Mouse (Mus musculus) liver (tissue): ENCODE results near the gene Brsk2.
"Not testable (repeated sequence)": the region's sequence is repeated elsewhere in the genome, so short reads cannot be mapped to it uniquely, and the experiment has no call there.

Source experiments
- DNase-seq: peaks from one replicate; pipeline ENCODE4 v3.0.0-alpha.2; 2020; ENCODE audit warnings: mixed read lengths

Brsk2 gene

DNA sequence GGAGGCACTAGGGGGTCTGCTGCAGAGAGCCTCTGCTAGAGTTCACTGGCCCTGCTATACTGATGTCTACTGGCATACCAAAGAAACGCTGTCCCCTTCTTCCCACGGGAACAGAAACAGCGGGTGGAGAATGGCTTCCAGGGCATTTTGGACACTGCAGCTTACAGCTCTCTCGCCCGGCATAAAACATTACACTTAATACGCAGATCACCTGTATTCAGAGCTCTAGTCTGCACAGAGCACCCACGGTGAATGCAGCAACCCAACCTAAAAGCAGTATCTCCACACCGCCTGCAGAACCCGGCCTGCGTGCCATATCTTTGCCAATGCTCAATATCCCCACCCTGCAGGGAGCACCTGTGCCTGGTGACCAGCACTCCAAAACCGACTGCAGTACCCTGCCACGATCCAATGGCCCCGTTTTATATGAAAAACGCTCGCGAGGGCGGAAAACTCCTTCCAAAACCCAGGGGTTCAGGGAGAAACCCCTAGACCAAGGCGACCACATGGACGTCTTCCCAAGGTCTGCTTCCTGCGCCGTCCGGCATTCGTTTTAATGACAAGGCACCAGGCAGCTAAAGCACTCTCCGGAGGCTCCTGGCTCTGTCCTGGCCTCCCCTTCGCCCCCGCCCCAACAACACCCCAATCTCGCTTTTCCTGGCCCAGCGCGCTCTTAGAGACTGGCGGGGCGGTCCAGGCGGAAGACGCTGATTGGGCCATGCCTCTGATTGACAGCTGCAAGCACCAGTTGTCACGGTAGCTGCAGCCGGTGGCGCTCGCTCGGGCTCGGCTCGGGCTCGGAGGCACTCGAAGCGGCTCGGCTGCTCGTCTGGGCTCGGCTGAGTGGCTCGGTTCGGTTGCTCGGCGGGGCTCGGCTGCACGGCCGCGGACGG is at the start of gene Brsk2:
Gene Brsk2 (plus strand): TSS at position 846 of the 893 bp plus-strand sequence.
- DNase-seq: peak; percentile 83

GRCm38 (mm10) chr7:141901825-141902224 is 47.7 kb upstream of the Brsk2 start:
- peak; percentile 38 for DNase-seq

DNA sequence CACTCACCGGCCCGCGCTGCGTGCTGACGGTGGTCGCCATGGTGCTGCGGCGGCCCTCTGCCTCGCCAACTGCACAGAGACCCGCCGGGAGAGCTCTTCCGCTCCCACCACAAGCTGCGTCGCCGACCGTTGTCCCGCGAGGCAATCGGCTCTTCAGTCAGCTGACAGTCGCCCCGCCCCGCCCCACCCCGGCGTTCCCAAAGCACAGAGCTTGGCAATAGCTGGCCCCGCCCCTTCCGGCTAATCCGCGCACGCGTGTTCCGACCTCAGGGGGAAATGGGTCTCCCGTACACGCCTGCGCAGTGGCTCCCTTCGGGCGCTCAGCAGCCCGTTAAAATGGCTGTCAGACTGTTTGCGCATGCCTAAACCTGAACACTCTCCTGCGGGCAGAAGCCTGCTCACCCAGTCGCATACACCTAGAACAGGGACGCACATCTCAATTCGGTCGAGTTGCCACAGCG is 47.3 kb upstream of the Brsk2 start:
- DNase-seq: peak; percentile 100

GRCm38 (mm10) chr7:141902791-141903190 is 46.8 kb upstream of the Brsk2 start:
- DNase-seq: no peak

GRCm38 (mm10) chr7:141908591-141908990 is 41.0 kb upstream of the Brsk2 start:
- DNase-seq: no peak

DNA sequence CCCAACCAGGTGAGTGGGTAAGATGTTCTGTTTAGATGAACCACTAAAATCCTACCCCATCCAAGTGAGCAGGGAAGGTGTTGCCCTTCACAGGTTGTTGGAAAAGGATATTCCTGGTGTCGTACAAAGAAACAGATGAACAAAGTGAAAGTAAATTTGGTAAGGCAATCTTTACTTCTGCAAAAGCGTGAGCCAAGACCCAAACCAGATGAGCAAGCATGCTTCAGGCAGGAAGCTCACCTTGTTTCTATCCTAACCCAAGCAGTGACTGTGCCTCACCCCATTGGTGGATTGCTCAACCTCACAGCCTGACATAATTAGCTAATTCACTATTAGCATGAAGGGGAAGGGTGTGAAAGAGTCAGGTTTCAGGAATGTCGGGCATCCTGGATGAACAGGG is 38.2 kb upstream of the Brsk2 start:
- DNase-seq: no peak

DNA sequence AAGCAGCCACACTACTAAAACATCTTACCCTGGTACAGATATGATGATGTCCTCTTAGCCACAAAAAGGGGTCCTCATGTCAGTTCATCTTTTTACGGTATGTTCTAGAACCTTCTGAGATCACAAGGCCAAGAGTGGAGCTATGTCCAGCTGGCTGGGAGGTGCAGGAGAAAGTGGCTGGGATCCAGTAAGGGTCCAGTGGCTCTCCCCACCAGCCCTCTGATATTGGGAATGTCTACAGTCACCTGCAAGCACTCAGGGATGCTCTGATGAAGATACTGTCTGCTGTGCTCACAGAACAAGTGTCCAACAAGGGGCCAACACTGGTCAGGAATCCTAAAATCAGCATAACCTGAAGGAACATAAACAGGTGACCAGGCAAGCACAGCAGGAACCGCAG is 31.1 kb upstream of the Brsk2 start, which contains the start of gene Tollip:
Gene Tollip (minus strand): TSS at position 101 of the 400 bp plus-strand sequence.
- no peak for DNase-seq

DNA sequence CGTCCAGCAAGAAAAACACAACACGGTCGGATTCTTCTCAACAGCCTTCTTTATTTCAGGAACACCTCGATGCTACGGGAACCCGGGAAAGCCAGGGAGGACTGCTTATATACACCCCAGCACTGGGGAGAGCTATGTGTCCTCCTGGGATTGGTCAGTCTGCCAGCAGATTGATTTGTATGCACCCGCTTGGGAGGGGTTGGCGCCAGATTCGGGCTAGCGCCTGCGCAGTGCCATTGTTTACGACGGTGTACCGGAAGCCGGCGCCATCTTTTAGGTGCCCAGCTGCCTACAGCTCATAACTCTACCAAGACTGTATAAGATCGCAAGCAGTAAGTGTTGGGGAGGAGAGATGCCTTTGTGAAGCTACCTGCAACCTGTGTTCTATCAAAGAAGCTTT is 25.4 kb upstream of the Brsk2 start:
- DNase-seq: not testable (repeated sequence)

DNA sequence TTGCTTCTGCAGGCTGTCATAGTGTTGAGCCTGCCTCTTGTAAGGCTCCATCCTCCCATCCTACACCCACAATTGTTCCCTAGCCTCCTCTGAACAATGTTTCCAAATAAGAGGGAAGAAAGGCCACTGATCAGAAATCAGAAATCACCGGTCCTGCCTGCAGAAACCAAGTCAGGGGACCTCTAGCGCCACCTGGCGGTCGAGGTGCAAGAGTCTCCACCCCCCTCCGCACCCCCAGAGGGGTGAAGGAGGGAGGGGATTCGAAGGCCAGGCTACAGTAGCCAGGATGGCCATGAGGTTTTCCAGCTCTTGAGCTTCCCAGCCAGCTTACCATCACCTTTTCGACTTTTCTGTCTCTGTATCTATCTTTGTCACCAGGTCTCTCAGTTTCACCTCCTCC is 24.6 kb upstream of the Brsk2 start:
- DNase-seq: peak; percentile 77

GRCm38 (mm10) chr7:141928642-141929041 is 20.9 kb upstream of the Brsk2 start:
- no peak for DNase-seq

- DNase-seq: no peak
Observed at GRCm38 (mm10) chr7:141934128-141934898, 15.2 kb upstream of the Brsk2 start.

GRCm38 (mm10) chr7:141934951-141935350 is 14.6 kb upstream of the Brsk2 start:
- DNase-seq: no peak

GRCm38 (mm10) chr7:141943444-141943843 is 6.1 kb upstream of the Brsk2 start:
- DNase-seq: no peak

GRCm38 (mm10) chr7:141945927-141946326 is 3.6 kb upstream of the Brsk2 start:
- no peak for DNase-seq

GRCm38 (mm10) chr7:141947512-141947911 is 2.0 kb upstream of the Brsk2 start:
- no peak for DNase-seq

- no peak for DNase-seq
Observed at GRCm38 (mm10) chr7:141948045-141948444, 1.5 kb upstream of the Brsk2 start.

DNA sequence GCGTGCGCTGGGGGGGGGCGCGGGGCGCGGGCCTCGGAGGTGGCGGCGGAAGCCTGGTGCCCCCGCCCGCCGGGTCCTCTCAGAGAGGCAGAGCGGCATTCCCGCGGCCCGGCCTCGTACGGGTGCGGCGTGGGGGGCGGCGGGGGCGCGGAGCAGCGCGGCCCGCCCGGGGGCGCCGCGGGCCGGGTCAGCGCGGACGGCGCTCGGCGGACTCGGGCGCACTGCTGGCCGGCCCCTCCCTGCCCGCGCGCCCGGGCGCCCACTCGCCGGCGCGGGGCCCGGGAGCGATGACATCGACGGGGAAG is 200 bp downstream of the Brsk2 start:
- DNase-seq: no peak

DNA sequence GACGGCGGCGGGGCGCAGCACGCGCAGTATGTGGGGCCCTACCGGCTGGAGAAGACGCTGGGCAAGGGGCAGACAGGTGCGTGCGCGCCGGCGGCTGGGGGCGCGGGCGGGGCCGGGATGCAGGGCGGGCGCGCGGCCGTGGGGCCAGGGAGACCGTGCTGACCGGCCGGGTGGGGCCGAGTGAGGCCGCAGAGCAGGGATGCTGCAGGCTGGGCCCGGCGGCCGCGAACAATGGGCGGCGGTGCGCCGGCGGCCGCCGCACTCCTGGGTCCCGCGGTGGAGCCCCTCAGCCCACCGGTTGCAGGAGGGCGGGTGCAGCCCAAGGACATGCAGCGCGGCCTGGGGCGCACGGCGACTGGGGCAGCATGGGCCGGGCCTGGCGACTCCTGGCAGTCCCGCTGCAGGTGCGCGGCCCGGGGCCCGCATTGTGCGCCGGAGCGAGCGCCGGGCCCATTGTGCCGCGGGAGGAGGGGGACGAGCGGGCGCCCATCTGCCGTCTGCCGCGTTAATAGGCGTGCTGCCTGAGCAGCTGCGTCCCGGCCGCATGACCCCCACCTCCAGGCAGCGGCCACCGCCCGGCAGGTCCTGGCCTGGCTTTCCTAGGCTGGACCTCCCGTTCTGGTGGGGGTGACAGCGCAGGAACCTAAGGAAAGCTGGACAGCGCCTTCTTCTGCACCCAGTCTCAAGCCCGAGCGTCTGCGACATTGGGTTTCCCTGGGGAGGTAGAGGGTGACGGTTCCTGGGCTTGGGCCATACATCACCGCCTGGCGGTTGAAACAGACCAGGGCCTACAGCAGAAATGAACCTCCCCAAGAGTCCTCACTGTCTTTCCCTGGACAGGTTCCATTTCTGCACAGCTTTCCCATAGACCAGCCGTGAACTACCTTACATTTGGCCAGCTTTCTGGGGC is 808 bp downstream of the Brsk2 start:
- no peak for DNase-seq

GRCm38 (mm10) chr7:141951821-141952220 is 2.3 kb downstream of the Brsk2 start:
- no peak for DNase-seq

DNA sequence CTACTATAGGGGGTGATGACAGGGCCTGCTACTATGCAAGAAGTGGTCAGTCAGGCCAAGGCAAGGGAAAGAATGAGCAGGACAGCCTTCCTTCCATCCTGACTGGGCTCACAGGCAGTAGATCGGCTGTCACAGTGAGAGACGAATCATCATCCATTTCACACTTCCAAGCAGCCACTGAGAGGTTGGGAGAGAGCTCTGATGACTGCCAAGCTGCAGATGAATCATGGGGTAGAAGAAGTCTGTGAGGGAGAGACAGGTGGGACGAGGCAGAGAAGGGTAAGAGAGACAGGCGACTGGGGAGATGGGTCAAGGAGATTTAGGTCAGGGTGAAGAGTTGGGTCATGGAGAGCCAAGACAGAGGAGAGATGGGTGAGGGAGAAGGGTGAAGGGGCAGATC is 3.4 kb downstream of the Brsk2 start:
- DNase-seq: no peak

DNA sequence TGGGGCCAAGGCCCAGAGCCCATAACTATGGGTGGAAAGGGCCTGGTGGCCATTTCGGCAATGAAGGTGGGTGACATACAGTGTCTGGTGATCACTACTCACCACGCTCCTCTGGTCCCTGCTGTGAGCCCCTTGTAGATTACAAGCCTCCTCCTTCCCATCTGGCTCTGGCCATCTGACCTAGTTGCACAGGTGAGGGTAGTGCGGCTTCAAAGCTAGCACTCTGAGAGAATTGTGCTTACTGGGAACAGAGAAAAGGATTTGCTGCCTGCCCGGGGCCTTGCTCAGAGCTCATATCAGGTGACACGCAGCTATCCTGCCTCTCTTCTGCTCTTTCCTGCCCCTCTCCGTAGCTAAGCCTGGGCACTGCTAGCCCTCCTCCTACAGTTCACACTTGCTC is 4.1 kb downstream of the Brsk2 start:
- no peak for DNase-seq

DNA sequence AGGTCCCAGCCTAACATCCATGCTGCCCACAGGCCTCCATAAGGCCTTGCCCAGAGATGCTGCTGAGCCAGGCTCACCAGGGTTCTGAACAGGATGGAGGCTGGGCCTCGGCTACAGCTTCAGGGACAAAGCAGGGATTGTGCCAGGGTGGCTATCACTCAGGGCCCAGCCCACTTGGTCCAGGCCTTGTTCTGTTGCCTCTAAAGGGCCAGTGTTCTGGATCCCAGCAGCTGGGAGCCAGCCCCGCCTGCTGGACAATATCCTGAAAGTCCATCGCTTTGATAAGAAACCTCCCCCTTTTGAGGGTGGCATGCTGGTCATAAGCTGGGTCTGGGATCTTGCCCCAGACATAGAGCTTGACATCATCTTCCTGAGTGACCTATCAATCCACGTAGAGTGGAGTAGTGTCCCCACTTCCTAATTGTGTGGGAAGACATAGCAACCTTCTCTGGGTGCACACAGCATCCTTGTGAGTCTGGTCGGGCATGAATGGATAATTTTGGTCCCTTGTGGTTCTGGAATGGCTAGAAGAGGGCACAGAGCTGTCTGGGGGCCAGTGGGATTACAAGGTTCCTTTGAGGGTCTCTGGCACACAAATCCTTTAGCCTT is 6.1 kb downstream of the Brsk2 start:
- DNase-seq: no peak
